Mouse (Mus musculus): ENCODE results near the gene Mxd4.

Gene Mxd4

GRCm38 (mm10) chr5:34187601-34188316 is at the start of gene Mxd4:
Gene Mxd4 (minus strand): TSS chr5:34187720.
- DNase-seq (ENCODE audit: low spot score in 2 of 2) = peak; percentile 100

DNA sequence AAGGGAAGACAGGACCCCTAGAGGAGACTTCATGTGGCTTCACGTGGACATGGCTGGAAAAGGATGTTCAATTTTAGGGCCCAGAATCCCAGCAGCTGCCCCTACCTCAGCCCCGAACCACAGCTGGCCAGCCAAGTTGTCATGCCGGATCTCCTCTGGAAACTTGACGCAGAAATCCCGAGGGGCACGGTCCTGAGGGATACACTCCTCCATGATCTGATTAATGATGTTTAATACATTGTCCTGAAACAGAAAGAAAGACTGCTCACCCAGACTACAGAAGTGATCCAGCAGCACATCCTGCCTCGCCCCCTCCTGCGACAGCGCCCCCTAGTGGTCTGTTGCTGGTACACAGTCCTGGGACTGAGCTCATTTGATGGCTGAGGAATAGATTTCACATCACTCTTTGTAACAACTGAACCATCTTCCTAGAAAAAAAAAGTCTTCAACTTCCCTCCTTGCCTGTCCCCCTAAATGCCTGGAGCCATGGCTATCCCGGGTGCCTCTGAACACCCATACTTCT is 48.4 kb upstream of the Mxd4 start:
- DNase-seq (ENCODE audit: low spot score in 2 of 2) = no peak

DNA sequence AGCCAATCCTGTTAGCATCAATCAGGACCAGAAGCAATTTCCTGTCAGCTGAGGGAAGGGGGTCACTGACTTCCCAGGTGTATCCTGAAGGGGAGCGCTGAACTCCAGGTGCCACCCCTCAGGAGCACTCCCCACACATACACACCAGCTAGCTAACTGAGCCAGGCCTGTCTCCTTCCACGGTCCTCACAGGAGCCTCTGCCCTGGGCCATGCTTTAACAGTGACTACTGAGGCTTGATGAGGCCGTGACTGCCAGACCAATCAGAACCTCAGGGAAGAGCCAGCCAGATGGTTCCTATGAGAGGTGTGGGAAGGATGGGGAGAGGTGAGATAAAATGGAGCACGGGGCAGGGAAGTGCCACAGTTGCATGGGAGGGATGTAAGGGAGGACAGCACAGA is 47.5 kb upstream of the Mxd4 start:
- no peak for DNase-seq (ENCODE audit: low spot score in 2 of 2)

- no peak for DNase-seq (ENCODE audit: low spot score in 2 of 2)
These were observed 45.6 kb upstream of the Mxd4 start for GRCm38 (mm10) chr5:34233221-34233515.

DNA sequence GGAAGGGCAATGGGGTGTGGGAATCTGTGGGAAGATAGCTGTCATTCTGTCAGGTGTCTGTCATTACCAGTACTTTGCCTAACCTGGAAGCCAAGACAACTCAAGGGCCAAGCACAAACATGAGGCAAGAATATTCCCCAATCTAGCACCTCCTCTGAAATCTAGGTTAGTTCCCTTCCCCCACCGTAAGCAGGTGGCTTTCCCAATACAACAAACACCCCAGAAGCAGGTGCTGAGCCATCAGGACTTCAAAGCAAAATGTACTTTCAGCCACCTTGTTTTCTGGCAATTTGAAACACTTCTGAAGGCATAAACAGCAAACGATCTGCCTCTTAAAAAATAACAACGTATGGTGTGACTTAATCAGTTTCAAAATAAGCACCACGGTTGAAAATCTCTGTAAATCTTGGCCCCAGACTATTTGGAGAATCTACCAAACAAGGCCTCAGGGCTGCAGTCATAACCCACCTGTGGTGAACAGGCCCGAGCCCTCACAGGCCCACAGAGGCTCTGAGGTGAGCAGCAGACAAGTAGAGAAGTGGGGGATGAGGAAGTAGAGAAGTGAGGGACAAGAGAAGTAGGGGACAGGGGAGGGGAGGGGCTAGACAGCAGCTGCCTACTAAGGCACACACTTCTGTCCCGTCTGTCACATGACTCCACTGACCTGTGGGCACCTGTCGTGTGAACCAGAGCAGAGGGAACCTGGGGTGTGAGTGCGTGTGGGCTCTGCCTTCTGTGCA is 45.1 kb upstream of the Mxd4 start:
- no peak for DNase-seq (ENCODE audit: low spot score in 2 of 2)

GRCm38 (mm10) chr5:34231901-34232300 is 44.4 kb upstream of the Mxd4 start:
- no peak for DNase-seq (ENCODE audit: low spot score in 2 of 2)

- DNase-seq (ENCODE audit: low spot score in 2 of 2) = no peak
These were observed 43.3 kb upstream of the Mxd4 start for GRCm38 (mm10) chr5:34230599-34231485.

DNA sequence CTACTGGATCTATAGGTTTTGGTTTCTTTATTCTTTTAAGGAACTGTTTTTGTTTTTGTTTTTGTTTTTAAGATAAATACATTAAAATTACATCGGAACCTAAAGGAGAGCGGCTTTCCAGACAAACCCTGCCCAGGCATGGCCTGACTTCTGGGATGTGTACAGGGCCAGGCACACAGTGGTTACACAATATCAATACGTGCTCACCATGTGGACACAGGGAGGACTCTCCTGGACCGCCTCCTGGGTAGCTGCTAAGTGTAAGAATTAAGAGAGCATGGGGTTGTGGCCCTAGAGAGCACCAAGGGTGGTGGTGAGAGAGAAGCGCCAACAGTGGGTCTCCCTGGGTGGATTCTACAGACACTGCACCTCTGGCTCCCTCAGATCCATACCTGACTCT is 42.0 kb upstream of the Mxd4 start:
- no peak for DNase-seq (ENCODE audit: low spot score in 2 of 2)

- peak in 1 of 2 experiments; percentile 18 for DNase-seq (ENCODE audit: low spot score in 2 of 2)
These were observed 38.0 kb upstream of the Mxd4 start for GRCm38 (mm10) chr5:34225516-34225915.

- DNase-seq (ENCODE audit: low spot score in 2 of 2) = no peak
These were observed 37.0 kb upstream of the Mxd4 start for GRCm38 (mm10) chr5:34224515-34224914.

GRCm38 (mm10) chr5:34220001-34220400 is 32.5 kb upstream of the Mxd4 start:
- no peak for DNase-seq (ENCODE audit: low spot score in 2 of 2)

DNA sequence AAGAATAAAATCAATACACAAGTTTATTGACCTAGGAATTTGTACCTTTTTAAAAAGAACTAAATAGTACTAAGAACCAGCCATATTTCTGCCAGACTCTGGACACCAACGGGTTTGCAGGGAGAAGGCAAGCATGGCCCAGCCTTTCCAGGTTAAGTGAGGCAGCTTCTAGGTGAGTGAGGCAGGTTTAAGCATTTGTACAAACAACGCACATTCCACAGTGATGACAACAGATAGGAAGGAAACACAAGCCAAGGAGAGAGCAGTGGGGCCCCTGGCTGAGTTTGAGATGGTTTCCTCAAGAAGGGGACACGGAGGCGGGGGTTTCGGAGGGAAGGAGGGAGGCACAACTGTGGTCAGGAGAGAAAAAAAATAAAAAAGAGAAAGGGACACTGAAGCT is 31.2 kb upstream of the Mxd4 start:
- DNase-seq (ENCODE audit: low spot score in 2 of 2) = no peak

GRCm38 (mm10) chr5:34217756-34218155 is 30.2 kb upstream of the Mxd4 start:
- peak; percentile 24 to 29 for DNase-seq (ENCODE audit: low spot score in 2 of 2)

DNA sequence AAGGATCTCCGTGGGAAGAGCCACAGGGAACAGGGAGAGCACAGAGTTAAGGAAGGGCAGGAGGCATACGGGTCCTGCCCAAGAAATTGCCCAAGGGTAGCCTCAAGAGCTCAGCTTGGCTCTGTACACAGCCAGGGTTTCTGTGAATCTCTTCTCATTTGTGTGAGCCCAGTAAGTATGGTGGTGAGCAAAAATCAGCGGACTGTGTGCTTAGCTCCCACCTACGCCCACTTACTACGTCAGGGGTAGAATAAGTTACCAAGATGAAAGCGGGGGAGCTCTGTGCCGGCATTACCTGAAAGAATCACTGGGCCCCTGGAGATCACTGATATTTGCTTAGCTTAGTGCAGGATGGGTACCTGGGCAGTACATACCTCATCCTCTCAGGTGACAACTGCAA is 28.5 kb upstream of the Mxd4 start:
- DNase-seq (ENCODE audit: low spot score in 2 of 2) = no peak

DNA sequence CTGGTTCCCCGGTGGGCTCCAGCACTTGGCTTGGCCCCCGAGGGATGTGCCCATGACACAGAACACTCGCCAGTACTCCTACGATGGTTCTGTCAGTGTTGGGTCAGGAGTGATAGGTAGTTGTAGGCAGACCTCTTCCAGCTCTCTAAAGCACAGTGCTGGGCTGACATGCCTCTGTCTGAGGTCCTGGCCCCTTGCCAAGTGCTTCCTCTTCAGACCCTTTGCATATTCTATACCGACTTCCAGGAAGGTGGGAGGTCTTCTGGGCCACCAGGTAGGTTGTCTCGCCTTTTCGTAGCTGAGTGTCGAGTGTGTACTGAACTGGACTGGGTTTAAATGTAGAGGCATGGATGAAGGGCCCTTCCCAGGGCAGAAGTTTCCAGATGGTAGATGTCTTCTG is 26.1 kb upstream of the Mxd4 start:
- no peak for DNase-seq (ENCODE audit: low spot score in 2 of 2)

DNA sequence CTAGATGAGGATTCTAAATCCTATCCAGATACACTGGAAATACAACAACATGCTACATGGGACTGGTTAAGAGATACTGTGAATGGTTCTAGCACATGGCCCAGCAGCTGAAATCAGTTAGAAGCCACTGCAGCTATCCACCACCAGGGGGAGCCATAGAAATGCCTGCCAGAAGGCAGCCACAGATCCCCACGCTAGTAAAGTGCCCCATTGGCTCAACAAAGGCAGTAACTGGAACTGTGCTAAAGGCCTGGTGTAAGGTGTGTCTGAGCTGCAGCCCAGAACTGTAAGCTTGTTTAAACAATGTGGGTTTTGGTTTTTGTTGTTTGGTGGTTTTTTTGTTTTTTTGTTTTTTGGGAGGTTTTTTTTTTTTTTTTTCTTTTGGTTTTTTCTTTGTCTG is 22.8 kb upstream of the Mxd4 start:
- peak; percentile 52 to 76 for DNase-seq (ENCODE audit: low spot score in 2 of 2)

- DNase-seq (ENCODE audit: low spot score in 2 of 2) = no peak
These were observed 20.0 kb upstream of the Mxd4 start for GRCm38 (mm10) chr5:34207503-34207902.

DNA sequence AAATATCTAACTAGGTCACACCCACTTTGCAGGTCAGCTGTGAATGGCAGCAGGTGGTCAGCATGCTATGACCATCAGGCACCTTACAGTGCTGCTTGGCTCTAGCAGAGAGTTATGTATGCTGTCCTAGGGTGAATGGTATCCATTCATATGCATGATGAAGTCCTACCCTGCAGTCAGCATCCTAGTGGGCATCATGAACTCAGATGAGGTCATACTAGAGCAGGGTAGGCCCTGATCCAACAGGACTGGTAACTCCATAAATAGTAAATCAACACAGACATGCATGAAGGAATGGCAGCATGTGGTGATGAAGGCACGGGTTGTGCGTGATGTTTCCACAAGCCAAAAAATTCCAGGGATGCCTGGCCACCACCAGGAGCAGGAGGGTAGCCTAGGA is 18.3 kb upstream of the Mxd4 start:
- no peak for DNase-seq (ENCODE audit: low spot score in 2 of 2)

- DNase-seq (ENCODE audit: low spot score in 2 of 2) = no peak
These were observed 17.4 kb upstream of the Mxd4 start for GRCm38 (mm10) chr5:34204911-34205310.

DNA sequence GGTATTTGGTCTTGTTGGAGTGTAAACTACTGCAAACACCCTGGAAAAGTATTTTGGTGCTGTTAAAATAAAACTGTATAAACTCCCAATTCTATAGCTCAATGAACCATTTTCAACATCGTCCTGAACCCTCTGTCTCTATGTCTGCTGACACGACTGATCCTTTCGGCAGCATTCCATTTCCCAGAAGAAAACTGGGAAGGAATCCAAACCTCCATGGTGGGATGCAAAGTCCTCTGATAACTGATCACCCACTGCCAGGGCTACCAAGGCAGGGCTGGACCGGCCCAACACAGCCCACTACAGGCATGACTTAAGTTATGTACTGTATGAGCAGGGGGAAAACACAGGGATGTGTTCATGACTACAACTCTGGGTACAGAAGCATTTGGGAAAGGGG is 14.5 kb upstream of the Mxd4 start:
- no peak for DNase-seq (ENCODE audit: low spot score in 2 of 2)

DNA sequence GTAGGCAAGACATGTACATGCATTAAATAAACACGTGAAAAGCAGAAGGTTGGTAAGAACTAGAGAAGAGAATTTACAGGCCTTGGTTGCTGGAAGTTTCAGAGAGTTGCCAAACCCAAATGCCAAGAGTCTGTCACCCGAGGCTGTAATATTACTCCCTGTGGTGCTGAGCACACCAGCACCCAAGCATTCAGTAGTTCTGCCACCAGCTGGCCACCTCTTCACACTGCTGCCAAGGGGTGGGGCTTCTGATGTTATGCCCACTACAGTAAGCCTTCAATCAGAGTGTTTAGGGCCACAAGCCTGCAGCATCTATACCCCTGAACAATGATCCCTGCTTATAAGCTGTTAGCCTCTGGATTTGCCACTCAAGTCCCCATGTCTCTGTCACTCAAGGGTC is 13.9 kb upstream of the Mxd4 start:
- no peak for DNase-seq (ENCODE audit: low spot score in 2 of 2)

DNA sequence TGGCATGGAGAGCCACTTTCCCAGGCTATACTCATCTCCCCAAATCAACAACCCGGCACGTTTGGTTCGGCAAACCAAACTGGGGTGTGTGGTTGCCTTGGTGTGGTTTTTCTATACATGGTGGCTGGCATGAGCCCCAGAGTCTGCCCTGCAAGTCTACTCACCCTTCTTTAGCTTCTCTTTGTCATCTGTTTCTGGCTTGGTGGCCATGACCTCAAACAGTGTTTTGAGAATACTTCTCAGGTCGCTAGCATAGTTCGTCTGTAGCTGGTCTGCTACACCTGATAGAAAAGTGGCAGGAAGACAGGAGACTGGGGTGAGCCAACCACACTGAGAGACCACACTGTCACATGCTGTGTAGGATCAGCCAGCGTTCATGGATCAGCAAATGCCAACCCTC is 11.1 kb upstream of the Mxd4 start:
- no peak for DNase-seq (ENCODE audit: low spot score in 2 of 2)

Measured in heart, adult 9 months (tissue).